Mouse (Mus musculus) heart, postnatal 0 days (tissue): ENCODE measurements around the gene Ncf2.

Experiments
- CTCF ChIP-seq: IDR thresholded peaks from 2 replicates; pipeline ENCODE4 v1.5.1; 2016; ENCODE audit warnings: antibody characterized with exemption, control low read depth, low read depth
- EP300 ChIP-seq: IDR thresholded peaks from 2 replicates; pipeline ENCODE4 v1.6.1; 2016; ENCODE audit warnings: antibody characterized with exemption, low read depth

DNA sequence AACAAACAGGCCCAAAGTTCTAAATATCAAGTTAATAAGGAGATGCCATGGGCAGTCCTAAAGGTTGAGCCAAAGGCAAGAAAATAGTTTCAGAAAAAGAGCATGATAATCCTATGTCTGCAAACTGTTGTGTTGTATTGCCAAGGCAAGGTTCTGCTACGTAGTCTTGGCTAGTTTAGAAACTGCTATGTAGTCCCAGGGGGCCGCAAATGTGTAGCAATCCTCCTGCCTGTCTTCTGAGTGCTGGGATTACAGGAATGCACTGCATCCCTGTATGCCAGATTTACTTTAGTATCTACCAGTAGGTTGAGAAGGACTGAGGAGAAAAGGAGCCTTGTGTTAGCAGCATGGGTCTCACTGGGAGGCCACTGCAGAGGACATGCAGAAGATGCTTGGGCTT, 46.9 kb downstream of the Ncf2 start:
- TF ChIP-seq CTCF (no peak), EP300 (no peak)
